Mouse (Mus musculus) myocyte (in vitro differentiated cells): ENCODE results near the gene Gm13287.

Experiments
- E2F4 ChIP-seq: IDR thresholded peaks from one replicate; pipeline ENCODE4 v1.6.1; 2011; ENCODE audit warnings: mild to moderate bottlenecking, control low read depth, moderate library complexity; ENCODE audit not compliant: insufficient read depth
- MAX ChIP-seq: IDR thresholded peaks from one replicate; pipeline ENCODE4 v1.6.1; 2011; ENCODE audit warnings: low read depth, mild to moderate bottlenecking, control low read depth
- POLR2A ChIP-seq: IDR thresholded peaks from one replicate; pipeline ENCODE4 v1.6.1; 2011; ENCODE audit warnings: low read depth, mild to moderate bottlenecking, control low read depth, moderate library complexity; ENCODE audit not compliant: insufficient read length

- no peak for TF ChIP-seq POLR2A
- TF ChIP-seq E2F4, result no peak
- TF ChIP-seq MAX, result no peak
These were observed 19.9 kb downstream of the Gm13287 start for GRCm38 (mm10) chr4:88822995-88823394.
